Mouse (Mus musculus) erythroblast, embryonic 14.5 days (primary cell): ENCODE measurements around the gene Wars.

Experiments used
- GATA1 ChIP-seq: IDR thresholded peaks from 2 replicates; pipeline ENCODE4 v1.6.1; 2012; ENCODE audit warnings: low read length, inconsistent platforms, mixed read lengths
- TAL1 ChIP-seq: IDR thresholded peaks from 3 replicates; pipeline ENCODE4 v1.6.1; 2012; ENCODE audit warnings: low read length, inconsistent platforms, mixed read lengths

DNA sequence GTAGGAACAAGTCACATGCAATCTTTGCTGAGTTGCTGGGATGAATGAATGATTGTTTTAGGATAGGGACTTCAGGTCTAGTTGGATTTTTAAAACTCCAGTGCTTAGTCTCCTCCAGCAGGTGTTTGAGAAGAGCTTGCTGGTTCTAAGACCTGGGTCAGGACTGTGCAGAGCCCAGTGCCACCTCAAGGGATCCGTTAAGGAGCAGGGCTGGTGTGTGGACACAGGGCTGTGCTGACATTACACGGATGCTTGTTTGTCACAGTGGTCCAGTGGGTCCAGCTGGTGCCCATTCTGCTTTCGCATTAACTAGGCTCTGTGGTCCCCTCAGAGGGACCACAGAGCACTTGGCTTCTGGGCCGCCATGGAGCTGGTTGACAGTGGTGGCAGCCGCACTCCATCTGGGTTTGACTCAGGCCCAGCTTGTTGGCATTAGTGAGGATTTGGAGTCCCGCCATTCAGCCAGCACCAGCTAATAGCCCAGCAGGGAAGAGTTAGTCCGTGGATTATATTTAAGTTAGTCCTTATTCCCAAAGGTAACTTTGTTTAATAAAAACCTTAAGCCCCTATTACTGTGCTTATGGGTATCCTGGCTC lies 22.6 kb upstream of the Wars start:
- TF ChIP-seq TAL1 (no peak), GATA1 (no peak)
